In genomic region chr2:25373431-25373830, GRCm38 (mm10) we compare ENCODE assay signal across 10 mouse cellular contexts. TPM values are rescaled to one million over a fixed set of nuclear protein-coding genes. Genes with fewer than 3 reads are reported as not detected.
DNase-seq lines count a peak whose midpoint lies in the region; ATAC-seq and TF ChIP-seq lines count a peak whose summit lies in the region.
"Had no signal": no experiment of that assay in that cellular context is flagged by ENCODE, and none has a peak within 500 bp of the region (broad histone marks: within the 10 kb centered on the region; RNA-seq: fewer than 3 reads in every experiment).

No protein-coding gene starts in this region.

- H3K9me3 ChIP-seq in heart, embryonic 10.5 days, result no peaks in the 10 kb centered on the region
- no peaks in the 10 kb centered on the region for H3K9me3 ChIP-seq in E14TG2a.4 (ENCODE audit: low read length)
- H3K9me3 ChIP-seq in hindbrain, embryonic 10.5 days, result no peaks in the 10 kb centered on the region

- peak overlapping the region; percentile 87 for H3K4me3 ChIP-seq in heart, embryonic 10.5 days
- peak overlapping the region; percentile 92 for H3K4me3 ChIP-seq in E14TG2a.4 (replicated peaks; ENCODE audit: low read length)
- H3K4me3 ChIP-seq in hindbrain, embryonic 10.5 days, result peak overlapping the region; percentile 91

- no peak for DNase-seq in heart, embryonic 10.5 days (ENCODE audit: low spot score)
- no peak for DNase-seq in heart, postnatal 4 days
- DNase-seq in hindbrain, embryonic 10.5 days (ENCODE audit: low spot score), result no peak
- DNase-seq in gastrocnemius, postnatal 10 days, result no peak
- no peak for DNase-seq in kidney, adult 8-10 months
- DNase-seq in Muller cell, postnatal 12 days (ENCODE audit: inconsistent ontology term), result no peak
- DNase-seq: cerebellum, postnatal 25 days; right cerebral cortex, postnatal 14 days had no signal

- WGBS in heart, embryonic 10.5 days, result 33% methylated on average over 2 of the region's 2 CpGs
- WGBS in hindbrain, embryonic 10.5 days, result 44% methylated on average over 2 of the region's 2 CpGs

- peaks cover 16% of the 10 kb centered on the region; the same call in 1 of the 2 replicates for H3K27me3 ChIP-seq in heart, embryonic 10.5 days (ENCODE audit: insufficient read depth, poor library complexity, severe bottlenecking)
- H3K27me3 ChIP-seq in E14TG2a.4 (ENCODE audit: insufficient read depth, low read length), result peaks cover 26% of the 10 kb centered on the region
- peaks cover 6% of the 10 kb centered on the region for H3K27me3 ChIP-seq in hindbrain, embryonic 10.5 days (ENCODE audit: insufficient read depth, poor library complexity, severe bottlenecking)

- H3K27ac ChIP-seq in heart, embryonic 10.5 days, result no peak overlapping the region
- peak overlapping the region; percentile 94; the same call in 1 of the 2 replicates for H3K27ac ChIP-seq in hindbrain, embryonic 10.5 days

- peak; percentile 8; the same call in 1 of the 2 replicates for ATAC-seq in megakaryocyte-erythroid progenitor cell, adult 5-6 weeks (replicated peaks; ENCODE audit: low FRiP score, low TSS enrichment, poor library complexity, severe bottlenecking)

- H3K36me3 ChIP-seq in heart, embryonic 10.5 days, result peaks cover 33% of the 10 kb centered on the region
- peaks cover 50% of the 10 kb centered on the region for H3K36me3 ChIP-seq in E14TG2a.4 (ENCODE audit: insufficient read depth, low read length)
- H3K36me3 ChIP-seq in hindbrain, embryonic 10.5 days, result peaks cover 43% of the 10 kb centered on the region

- TF ChIP-seq CTCF in E14TG2a.4 (conservative IDR thresholded peaks at IDR 0.05; ENCODE audit: low read length), result no peak

- peaks cover 29% of the 10 kb centered on the region for H3K4me1 ChIP-seq in heart, embryonic 10.5 days
- peaks cover 47% of the 10 kb centered on the region for H3K4me1 ChIP-seq in E14TG2a.4 (replicated peaks; ENCODE audit: low read depth, low read length)
- H3K4me1 ChIP-seq in hindbrain, embryonic 10.5 days (replicated peaks), result peaks cover 37% of the 10 kb centered on the region

RNA-seq across cellular contexts. Expression of gene Sapcd2, which starts 1.3 kb away (rescaled TPM):
- 26.8 and 31.8 TPM in 2 replicates for polyA plus RNA-seq in heart, embryonic 10.5 days (2016; fragmentation: Nextera tagmentation; extraction: Ambion mirVana)
- total RNA-seq in heart, postnatal 4 days (2021), result 10 to 100 TPM in 1 of 2 experiments, 1 to 10 TPM in 1; 8.7 to 10.8 TPM
- 71.6 and 75.1 TPM in 2 replicates for polyA plus RNA-seq in hindbrain, embryonic 10.5 days (2016; fragmentation: Nextera tagmentation; extraction: Ambion mirVana)
- total RNA-seq in megakaryocyte-erythroid progenitor cell, adult 5-6 weeks (2014; fragmentation: Nextera tagmentation), result 18.4 and 19.0 TPM in 2 replicates
- 4.9 and 7.1 TPM in 2 replicates for total RNA-seq in megakaryocyte-erythroid progenitor cell, adult 5-6 weeks (2017)
- total RNA-seq in gastrocnemius, postnatal 10 days (2021), result 1 to 10 TPM; 2.1 to 3.7 TPM

RNA-seq across cellular contexts. Expression of gene Uap1l1, which starts 7.9 kb away (rescaled TPM):
- 9.5 and 12.7 TPM in 2 replicates for polyA plus RNA-seq in heart, embryonic 10.5 days (2016; fragmentation: Nextera tagmentation; extraction: Ambion mirVana)
- 1 to 10 TPM; 7.3 to 9.5 TPM for total RNA-seq in heart, postnatal 4 days (2021)
- 7.4 and 10.1 TPM in 2 replicates for polyA plus RNA-seq in hindbrain, embryonic 10.5 days (2016; fragmentation: Nextera tagmentation; extraction: Ambion mirVana)
- 9.7 and 12.7 TPM in 2 replicates for total RNA-seq in megakaryocyte-erythroid progenitor cell, adult 5-6 weeks (2014; fragmentation: Nextera tagmentation)
- total RNA-seq in megakaryocyte-erythroid progenitor cell, adult 5-6 weeks (2017), result 2.0 and 2.5 TPM in 2 replicates
- 1 to 10 TPM; 9.0 to 9.8 TPM for total RNA-seq in gastrocnemius, postnatal 10 days (2021)

RNA-seq across cellular contexts. Expression of gene Dpp7, which starts 17.3 kb away (rescaled TPM):
- 12.9 and 19.1 TPM in 2 replicates for polyA plus RNA-seq in heart, embryonic 10.5 days (2016; fragmentation: Nextera tagmentation; extraction: Ambion mirVana)
- 1 to 10 TPM; 4.7 to 5.2 TPM for total RNA-seq in heart, postnatal 4 days (2021)
- 21.1 and 21.8 TPM in 2 replicates for polyA plus RNA-seq in hindbrain, embryonic 10.5 days (2016; fragmentation: Nextera tagmentation; extraction: Ambion mirVana)
- 9.5 and 16.6 TPM in 2 replicates for total RNA-seq in megakaryocyte-erythroid progenitor cell, adult 5-6 weeks (2014; fragmentation: Nextera tagmentation)
- total RNA-seq in megakaryocyte-erythroid progenitor cell, adult 5-6 weeks (2017), result 22.0 and 59.0 TPM in 2 replicates
- total RNA-seq in gastrocnemius, postnatal 10 days (2021), result 1 to 10 TPM; 7.9 to 9.5 TPM

RNA-seq across cellular contexts. Expression of gene Entpd2, which starts 22.2 kb away (rescaled TPM):
- not detected in 2 replicates for polyA plus RNA-seq in heart, embryonic 10.5 days (2016; fragmentation: Nextera tagmentation; extraction: Ambion mirVana)
- total RNA-seq in heart, postnatal 4 days (2021), result 1 to 10 TPM; 5.7 to 8.5 TPM
- polyA plus RNA-seq in hindbrain, embryonic 10.5 days (2016; fragmentation: Nextera tagmentation; extraction: Ambion mirVana), result 0.31 TPM in 1 of 2 replicates, not detected in the other
- total RNA-seq in megakaryocyte-erythroid progenitor cell, adult 5-6 weeks (2014; fragmentation: Nextera tagmentation), result not detected in 2 replicates
- total RNA-seq in megakaryocyte-erythroid progenitor cell, adult 5-6 weeks (2017), result not detected in 2 replicates
- 10 to 100 TPM; 29.9 to 30.5 TPM for total RNA-seq in gastrocnemius, postnatal 10 days (2021)

RNA-seq across cellular contexts. Expression of gene Npdc1, which starts 25.7 kb away (rescaled TPM):
- 14.6 and 16.5 TPM in 2 replicates for polyA plus RNA-seq in heart, embryonic 10.5 days (2016; fragmentation: Nextera tagmentation; extraction: Ambion mirVana)
- 10 to 100 TPM; 33.1 to 35.2 TPM for total RNA-seq in heart, postnatal 4 days (2021)
- 75.1 and 155 TPM in 2 replicates for polyA plus RNA-seq in hindbrain, embryonic 10.5 days (2016; fragmentation: Nextera tagmentation; extraction: Ambion mirVana)
- not detected in 2 replicates for total RNA-seq in megakaryocyte-erythroid progenitor cell, adult 5-6 weeks (2014; fragmentation: Nextera tagmentation)
- total RNA-seq in megakaryocyte-erythroid progenitor cell, adult 5-6 weeks (2017), result not detected in 2 replicates
- total RNA-seq in gastrocnemius, postnatal 10 days (2021), result 10 to 100 TPM; 25.2 to 37.3 TPM
